Mouse (Mus musculus): ENCODE results near the gene Dgkh. TPM values are rescaled to one million over a fixed set of nuclear protein-coding genes. Genes with fewer than 3 reads are reported as not detected.

The Dgkh gene
- polyA plus RNA-seq, 1 experiment = 6.2 TPM

DNA sequence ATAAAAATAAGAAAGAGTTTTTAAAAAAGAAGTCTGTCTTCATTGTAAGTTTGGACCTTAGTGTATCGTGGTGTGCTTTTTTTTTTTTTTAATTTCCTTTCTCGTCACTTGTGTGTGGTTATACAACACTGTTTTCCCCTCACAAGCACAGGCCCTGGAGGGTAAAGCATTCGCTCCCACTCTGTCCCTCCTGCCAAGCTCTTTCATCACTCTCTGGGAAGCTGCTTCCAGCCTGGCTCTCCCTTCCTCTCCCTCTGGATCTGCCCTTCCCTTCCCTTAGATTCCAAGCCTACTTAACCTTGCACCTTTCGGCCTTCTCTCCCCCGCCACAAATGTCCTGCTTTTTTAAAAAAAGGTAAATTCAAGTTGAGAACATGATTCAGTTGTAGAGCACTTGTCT is 69.9 kb downstream of the Dgkh start:
- no peak for DNase-seq
- Histone ChIP-seq H3K4me1 (ENCODE audit: control insufficient read depth, insufficient read depth, low read length) (no peaks in the 10 kb centered on the region), H3K4me3 (replicated peaks; ENCODE audit: extremely low read depth, low read depth, low read length) (no peak overlapping the region)
- WGBS = 51% methylated on average over 5 of the region's 5 CpGs
- no peak for TF ChIP-seq POLR2A (IDR thresholded peaks at IDR 0.05; ENCODE audit: borderline replicate concordance, extremely low read depth, low read depth, low read length)
- TF ChIP-seq CTCF (IDR thresholded peaks at IDR 0.05; ENCODE audit: insufficient read depth, low read length) = no peak

DNA sequence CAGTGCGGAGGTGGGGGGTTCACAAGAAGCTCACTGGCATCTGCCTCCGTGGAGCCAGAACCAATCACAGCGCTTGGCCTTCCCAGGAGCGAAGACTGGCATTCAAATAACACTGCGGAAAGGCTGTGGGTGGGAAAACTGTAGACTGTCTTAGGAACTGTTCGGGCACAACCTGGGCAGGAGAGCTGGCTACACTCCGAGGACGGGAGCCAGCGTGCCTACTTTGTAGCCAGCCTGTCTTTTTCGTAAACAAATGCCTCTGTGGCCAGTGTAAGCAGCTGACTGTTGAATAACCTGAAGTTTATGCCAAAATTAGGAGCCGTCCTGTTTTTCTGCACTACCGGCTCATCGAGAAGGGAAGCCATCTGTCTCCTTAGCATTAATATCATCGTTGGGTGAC is 71.1 kb downstream of the Dgkh start:
- TF ChIP-seq CTCF (IDR thresholded peaks at IDR 0.05; ENCODE audit: insufficient read depth, low read length) = no peak
- no peak for TF ChIP-seq POLR2A (IDR thresholded peaks at IDR 0.05; ENCODE audit: borderline replicate concordance, extremely low read depth, low read depth, low read length)
- Histone ChIP-seq H3K4me3 (replicated peaks; ENCODE audit: extremely low read depth, low read depth, low read length) (no peak overlapping the region), H3K4me1 (ENCODE audit: control insufficient read depth, insufficient read depth, low read length) (no peaks in the 10 kb centered on the region)
- no peak for DNase-seq
- WGBS = 94% methylated on average over 14 of the region's 14 CpGs

DNA sequence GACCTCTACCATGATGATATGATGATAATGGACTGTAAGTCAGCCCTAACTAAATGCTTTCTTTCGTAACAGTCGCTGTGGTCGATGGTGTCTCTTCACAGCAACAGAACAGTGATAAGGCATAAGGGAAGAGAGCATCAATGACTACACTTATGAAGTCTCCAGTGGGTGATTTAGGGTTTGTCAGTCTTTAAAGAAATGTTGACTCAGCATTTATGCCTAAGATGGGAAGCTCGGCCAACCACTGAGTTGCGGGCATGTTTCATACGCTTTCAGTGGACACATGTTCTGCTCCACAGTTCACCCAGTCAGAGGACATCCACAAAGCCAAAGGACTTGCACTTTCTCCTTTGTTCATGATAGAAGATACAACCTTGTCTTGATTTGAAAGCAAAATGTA is 73.9 kb downstream of the Dgkh start:
- 98% methylated on average over 6 of the region's 6 CpGs for WGBS
- Histone ChIP-seq H3K4me3 (replicated peaks; ENCODE audit: extremely low read depth, low read depth, low read length) (no peak overlapping the region), H3K4me1 (ENCODE audit: control insufficient read depth, insufficient read depth, low read length) (no peaks in the 10 kb centered on the region)
- DNase-seq = no peak
- TF ChIP-seq POLR2A (IDR thresholded peaks at IDR 0.05; ENCODE audit: borderline replicate concordance, extremely low read depth, low read depth, low read length) (no peak), CTCF (IDR thresholded peaks at IDR 0.05; ENCODE audit: insufficient read depth, low read length) (no peak)

- H3K4me1 ChIP-seq (ENCODE audit: control insufficient read depth, insufficient read depth, low read length) = no peaks in the 10 kb centered on the region
- DNase-seq = no peak
- H3K4me3 ChIP-seq (replicated peaks; ENCODE audit: extremely low read depth, low read depth, low read length) = no peak overlapping the region
- WGBS = 80% methylated on average over 18 of the region's 18 CpGs
- no peak for TF ChIP-seq POLR2A (IDR thresholded peaks at IDR 0.05; ENCODE audit: borderline replicate concordance, extremely low read depth, low read depth, low read length)
- TF ChIP-seq CTCF (IDR thresholded peaks at IDR 0.05; ENCODE audit: insufficient read depth, low read length) = no peak
These were observed 75.5 kb downstream of the Dgkh start for GRCm38 (mm10) chr14:78656832-78657626.

DNA sequence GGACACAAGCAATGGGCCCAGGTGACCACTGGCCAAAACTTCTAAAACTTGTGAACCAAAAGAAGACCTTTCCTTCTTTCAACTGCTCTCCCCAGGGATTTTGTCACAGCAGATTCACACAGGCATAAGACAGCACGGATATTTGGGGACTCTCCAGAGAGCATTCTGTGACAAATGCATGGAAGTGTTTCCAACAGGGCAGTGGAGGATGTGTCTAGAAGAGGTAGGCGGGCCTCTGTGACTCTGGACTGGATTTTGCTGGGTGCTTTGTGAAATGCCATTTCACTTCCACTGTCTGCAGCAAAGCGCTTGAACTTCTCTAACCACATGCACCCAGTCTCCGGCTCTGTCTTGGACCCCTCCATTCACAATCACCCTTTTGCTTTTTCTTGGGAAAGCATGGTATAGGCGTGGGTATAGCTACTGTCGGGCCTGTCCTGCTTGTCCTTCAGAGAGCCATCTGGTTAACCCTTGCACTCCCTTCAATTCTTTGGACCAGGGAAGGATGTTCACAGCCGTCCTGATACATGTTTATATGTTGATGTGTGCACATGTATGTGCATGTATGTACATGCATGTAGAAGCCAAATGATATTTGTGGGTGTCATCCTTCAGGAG is 77.5 kb downstream of the Dgkh start:
- no peak for TF ChIP-seq POLR2A (IDR thresholded peaks at IDR 0.05; ENCODE audit: borderline replicate concordance, extremely low read depth, low read depth, low read length)
- no peak for TF ChIP-seq CTCF (IDR thresholded peaks at IDR 0.05; ENCODE audit: insufficient read depth, low read length)
- Histone ChIP-seq H3K4me3 (replicated peaks; ENCODE audit: extremely low read depth, low read depth, low read length) (no peak overlapping the region), H3K4me1 (ENCODE audit: control insufficient read depth, insufficient read depth, low read length) (no peaks in the 10 kb centered on the region)
- WGBS = 80% methylated on average over 7 of the region's 7 CpGs
- DNase-seq = no peak

DNA sequence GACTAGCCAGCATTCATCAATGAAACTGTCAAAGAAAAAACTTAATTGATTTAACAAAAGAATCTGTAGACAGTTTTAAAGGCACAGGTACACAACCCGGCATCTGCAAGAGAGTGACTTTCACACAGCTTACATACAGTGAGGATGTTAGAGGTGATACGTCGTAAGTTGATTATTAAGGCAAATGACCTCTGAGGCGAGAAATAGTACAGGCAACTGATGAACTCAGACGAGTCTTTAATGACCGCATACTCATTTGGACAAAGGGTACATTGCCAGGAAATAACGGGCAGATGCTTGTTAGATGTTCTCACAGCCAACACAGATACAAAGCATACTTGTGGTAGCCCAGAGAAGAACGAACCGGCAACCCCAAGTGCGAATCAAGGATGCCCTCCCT is 78.4 kb downstream of the Dgkh start:
- no peak for DNase-seq
- TF ChIP-seq CTCF (IDR thresholded peaks at IDR 0.05; ENCODE audit: insufficient read depth, low read length) (no peak), POLR2A (IDR thresholded peaks at IDR 0.05; ENCODE audit: borderline replicate concordance, extremely low read depth, low read depth, low read length) (no peak)
- Histone ChIP-seq H3K4me3 (replicated peaks; ENCODE audit: extremely low read depth, low read depth, low read length) (no peak overlapping the region), H3K4me1 (ENCODE audit: control insufficient read depth, insufficient read depth, low read length) (no peaks in the 10 kb centered on the region)
- 87% methylated on average over 10 of the region's 10 CpGs for WGBS

DNA sequence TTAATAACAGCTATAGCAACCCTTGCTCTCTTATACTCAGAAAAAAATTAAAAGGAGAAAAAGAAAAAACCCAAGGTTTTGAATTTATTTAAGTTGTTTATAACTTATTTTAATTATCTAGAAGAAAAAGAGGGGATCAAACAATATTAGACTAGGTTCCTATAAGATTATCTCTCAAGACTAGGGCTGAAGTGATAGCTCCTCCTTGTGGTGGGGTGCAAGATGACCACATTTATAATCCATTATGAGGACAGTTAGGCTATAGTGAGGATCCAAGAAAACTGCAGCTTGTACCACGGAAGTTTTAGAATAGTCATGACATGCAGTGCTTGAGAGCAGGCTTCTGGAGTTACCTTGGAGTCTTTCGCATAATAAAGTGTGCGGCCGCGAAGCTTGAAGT is 79.2 kb downstream of the Dgkh start:
- no peak for TF ChIP-seq POLR2A (IDR thresholded peaks at IDR 0.05; ENCODE audit: borderline replicate concordance, extremely low read depth, low read depth, low read length)
- no peak for TF ChIP-seq CTCF (IDR thresholded peaks at IDR 0.05; ENCODE audit: insufficient read depth, low read length)
- DNase-seq = no peak
- WGBS = 95% methylated on average over 5 of the region's 5 CpGs
- Histone ChIP-seq H3K4me1 (ENCODE audit: control insufficient read depth, insufficient read depth, low read length) (no peaks in the 10 kb centered on the region), H3K4me3 (replicated peaks; ENCODE audit: extremely low read depth, low read depth, low read length) (no peak overlapping the region)

GRCm38 (mm10) chr14:78651696-78652095 is 80.9 kb downstream of the Dgkh start:
- 69% methylated on average over 7 of the region's 7 CpGs for WGBS
- H3K4me1 ChIP-seq (ENCODE audit: control insufficient read depth, insufficient read depth, low read length) = no peaks in the 10 kb centered on the region
- no peak for DNase-seq
- H3K4me3 ChIP-seq (replicated peaks; ENCODE audit: extremely low read depth, low read depth, low read length) = no peak overlapping the region
- TF ChIP-seq CTCF (IDR thresholded peaks at IDR 0.05; ENCODE audit: insufficient read depth, low read length) (no peak), POLR2A (IDR thresholded peaks at IDR 0.05; ENCODE audit: borderline replicate concordance, extremely low read depth, low read depth, low read length) (no peak)

DNA sequence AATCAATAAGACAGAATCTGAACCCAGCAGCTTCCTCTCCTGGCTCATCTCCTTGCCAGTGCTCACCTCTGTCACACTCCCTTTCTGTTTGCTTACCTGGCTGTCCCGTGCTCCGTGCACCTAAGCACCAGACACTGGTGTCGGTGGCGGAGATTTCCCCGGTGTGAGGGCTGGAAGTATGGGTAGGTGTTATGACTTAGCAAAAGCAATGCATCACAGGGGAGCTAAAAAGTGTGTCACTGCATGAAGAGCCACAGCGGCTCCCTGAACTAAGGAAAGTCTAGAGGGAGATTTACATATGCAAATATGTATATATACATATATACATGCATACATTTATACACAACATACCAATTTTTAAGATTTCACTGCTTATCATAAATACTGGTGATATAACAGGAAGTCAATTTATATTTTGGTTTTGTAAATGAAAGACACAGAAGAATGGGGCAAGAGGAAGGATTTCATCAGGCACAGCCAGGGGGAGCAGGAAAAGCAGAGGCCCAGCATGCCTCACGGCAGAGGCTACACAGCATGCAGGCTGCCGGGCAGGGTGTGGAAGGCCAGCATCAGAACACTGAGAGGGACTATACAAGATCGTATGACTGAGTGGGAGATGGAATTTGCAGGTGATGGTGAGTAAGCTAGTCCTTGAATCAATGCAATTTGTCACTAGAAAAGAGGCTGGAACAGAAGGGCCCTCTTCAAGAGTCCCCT is 82.0 kb downstream of the Dgkh start:
- Histone ChIP-seq H3K4me3 (replicated peaks; ENCODE audit: extremely low read depth, low read depth, low read length) (no peak overlapping the region), H3K4me1 (ENCODE audit: control insufficient read depth, insufficient read depth, low read length) (0 out of 2 replicates have a peak, but pooled peaks cover 3% of the 10 kb centered on the region)
- 62% methylated on average over 9 of the region's 9 CpGs for WGBS
- no peak for TF ChIP-seq CTCF (IDR thresholded peaks at IDR 0.05; ENCODE audit: insufficient read depth, low read length)
- no peak for TF ChIP-seq POLR2A (IDR thresholded peaks at IDR 0.05; ENCODE audit: borderline replicate concordance, extremely low read depth, low read depth, low read length)
- no peak for DNase-seq

Data from lung, adult 2 months (tissue).